Mouse (Mus musculus): ENCODE results near the gene Tomm70a. TPM values are rescaled to one million over a fixed set of nuclear protein-coding genes. Genes with fewer than 3 reads are reported as not detected.
"Not testable (repeated sequence)": the region's sequence is repeated elsewhere in the genome, so short reads cannot be mapped to it uniquely, and the experiment has no call there.

The Tomm70a gene
- total and polyA plus RNA-seq, 2 experiments from 2014 or later: 66.5 to 107 TPM

DNA sequence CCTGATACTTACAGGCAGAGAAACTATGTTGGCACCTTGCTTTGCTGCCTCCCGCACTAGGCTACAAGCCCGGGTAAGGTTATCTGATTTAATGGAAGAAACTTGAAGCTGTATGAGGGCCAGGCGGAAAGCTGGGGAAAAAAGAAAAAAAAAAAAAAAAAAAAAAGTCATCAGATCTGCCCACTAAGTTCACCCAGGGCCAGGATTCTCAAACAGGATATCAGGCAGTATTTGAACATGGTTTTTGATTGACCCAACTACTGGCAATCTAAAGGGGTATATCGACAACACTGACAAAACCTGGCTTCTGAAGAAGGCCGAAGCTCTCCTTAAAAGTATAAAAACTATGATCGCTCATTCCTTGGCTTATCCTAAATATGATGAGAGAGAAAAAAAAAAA is 44.6 kb downstream of the Tomm70a start:
- Histone ChIP-seq H3K4me1 (ENCODE audit: insufficient read depth, low read length) (0 out of 2 replicates have a peak, but pooled peaks cover 5% of the 10 kb centered on the region), H3K9me3 (ENCODE audit: low read length) (no peaks in the 10 kb centered on the region), H3K4me3 (ENCODE audit: low read depth, low read length) (peak overlapping the region; percentile 63; the same call in 1 of the 2 replicates), H3K27ac (ENCODE audit: low read depth, low read length) (0 out of 2 replicates have a peak overlapping the region, but pooled peaks have one; percentile 73), H3K27me3 (ENCODE audit: insufficient read depth, low read length) (no peaks in the 10 kb centered on the region), H3K4me2 (ENCODE audit: low read depth, low read length, poor library complexity, severe bottlenecking) (peak overlapping the region; percentile 80), H3K36me3 (ENCODE audit: insufficient read depth, low read length) (peaks cover 17% of the 10 kb centered on the region; the same call in 1 of the 2 replicates), H3K9ac (replicated peaks; ENCODE audit: low read length, poor library complexity, severe bottlenecking) (no peak overlapping the region)
- no peak for DNase-seq (ENCODE audit: low spot score)
- ATAC-seq (ENCODE audit: low FRiP score): no peak
- WGBS: 90% methylated on average over 6 of the region's 6 CpGs
- TF ChIP-seq CTCF (IDR thresholded peaks at IDR 0.05): no peak

DNA sequence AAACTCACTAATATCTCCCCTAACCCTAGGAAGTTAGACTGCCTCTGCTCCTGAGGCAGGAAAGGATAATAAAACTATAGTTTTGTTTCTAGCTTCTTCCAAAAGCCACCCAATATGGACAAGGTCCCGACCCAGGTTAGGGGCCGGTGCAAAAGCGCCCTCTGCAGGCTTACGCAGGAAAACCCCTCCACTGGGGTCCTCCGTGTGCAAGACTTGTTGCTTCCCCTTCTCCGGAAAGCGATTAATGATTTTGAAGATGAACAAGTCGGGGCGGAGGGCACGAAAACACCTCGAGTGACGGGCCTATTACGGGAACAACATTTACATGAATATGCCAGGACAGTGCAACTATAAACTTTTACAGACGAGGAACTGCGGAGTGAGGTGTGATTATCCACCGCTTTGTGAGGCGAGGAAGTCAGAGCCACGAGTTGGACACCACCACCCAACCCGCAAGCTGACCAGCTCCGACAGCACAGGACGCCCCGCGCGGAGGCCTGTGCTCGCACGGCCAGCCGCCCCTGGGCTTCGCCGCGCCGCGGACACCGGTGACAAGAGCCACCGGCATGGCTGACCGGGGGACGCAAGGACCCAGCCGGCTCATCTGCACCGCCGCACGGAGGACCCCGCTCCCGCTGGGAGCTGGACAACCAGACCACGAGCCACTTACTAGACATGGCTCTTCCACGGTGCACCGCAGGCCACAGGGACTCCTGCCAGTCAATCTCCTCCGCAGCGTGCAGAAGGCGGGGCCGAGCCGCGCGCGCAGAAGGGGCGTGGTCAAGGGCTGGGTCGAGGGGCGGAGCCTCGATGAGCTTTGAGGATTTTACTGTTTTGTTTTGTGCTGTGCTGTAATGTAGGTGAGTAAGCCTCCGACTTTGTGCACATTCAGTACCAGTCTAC is 45.4 kb downstream of the Tomm70a start, which contains the start of gene Nit2:
TSS of gene Nit2 (minus strand) at position 731 of the 903 bp plus-strand sequence.
- peak; percentile 79 for TF ChIP-seq CTCF (IDR thresholded peaks at IDR 0.05)
- 0 out of 2 replicates have a peak, but pooled peaks cover 5% of the 10 kb centered on the region for H3K4me1 ChIP-seq (ENCODE audit: insufficient read depth, low read length)
- peak within 1 kb of the TSS; percentile 80 for H3K4me2 ChIP-seq (ENCODE audit: low read depth, low read length, poor library complexity, severe bottlenecking)
- H3K27ac ChIP-seq (ENCODE audit: low read depth, low read length): peak within 1 kb of the TSS; percentile 73
- peaks cover 20% of the 10 kb centered on the region; the same call in 1 of the 2 replicates for H3K36me3 ChIP-seq (ENCODE audit: insufficient read depth, low read length)
- DNase-seq (ENCODE audit: low spot score) (peak; percentile 91), ATAC-seq (ENCODE audit: low FRiP score) (peak; percentile 98)
- no peaks in the 10 kb centered on the region for H3K9me3 ChIP-seq (ENCODE audit: low read length)
- peak within 1 kb of the TSS; percentile 63 for H3K4me3 ChIP-seq (ENCODE audit: low read depth, low read length)
- peak within 1 kb of the TSS; percentile 73 for H3K9ac ChIP-seq (replicated peaks; ENCODE audit: low read length, poor library complexity, severe bottlenecking)
- under 1% methylated on average over 58 of the region's 58 CpGs for WGBS
- H3K27me3 ChIP-seq (ENCODE audit: insufficient read depth, low read length): no peaks in the 10 kb centered on the region

DNA sequence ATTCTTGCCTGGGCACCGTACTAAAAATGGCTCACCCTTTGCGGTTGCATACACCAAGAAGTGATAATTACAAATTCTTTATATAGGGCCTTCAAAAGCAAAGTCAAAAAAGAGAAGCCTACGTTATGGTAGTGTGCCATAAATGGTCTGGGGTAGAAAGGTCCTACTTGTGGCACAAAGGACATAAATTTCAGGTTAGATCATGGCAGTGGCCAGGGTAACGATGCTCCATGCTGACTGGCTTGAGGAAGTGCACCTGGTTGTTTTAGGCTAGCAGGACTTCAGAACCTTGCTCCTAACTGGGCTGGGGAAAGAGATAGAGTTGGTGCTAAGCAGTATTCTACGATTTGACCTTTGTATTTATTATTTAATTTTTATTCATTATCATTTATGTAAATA is 46.0 kb downstream of the Tomm70a start:
- DNase-seq (ENCODE audit: low spot score) (no peak), ATAC-seq (ENCODE audit: low FRiP score) (peak; percentile 47)
- 0 out of 2 replicates have a peak, but pooled peaks cover 5% of the 10 kb centered on the region for H3K4me1 ChIP-seq (ENCODE audit: insufficient read depth, low read length)
- no peak for TF ChIP-seq CTCF (IDR thresholded peaks at IDR 0.05)
- H3K36me3 ChIP-seq (ENCODE audit: insufficient read depth, low read length): peaks cover 23% of the 10 kb centered on the region; the same call in 1 of the 2 replicates
- 27% methylated on average over 5 of the region's 5 CpGs for WGBS
- no peaks in the 10 kb centered on the region for H3K9me3 ChIP-seq (ENCODE audit: low read length)
- H3K27ac ChIP-seq (ENCODE audit: low read depth, low read length): peak overlapping the region; percentile 73
- peak overlapping the region; percentile 73 for H3K9ac ChIP-seq (replicated peaks; ENCODE audit: low read length, poor library complexity, severe bottlenecking)
- peak overlapping the region; percentile 63 for H3K4me3 ChIP-seq (ENCODE audit: low read depth, low read length)
- no peaks in the 10 kb centered on the region for H3K27me3 ChIP-seq (ENCODE audit: insufficient read depth, low read length)
- H3K4me2 ChIP-seq (ENCODE audit: low read depth, low read length, poor library complexity, severe bottlenecking): peak overlapping the region; percentile 80

DNA sequence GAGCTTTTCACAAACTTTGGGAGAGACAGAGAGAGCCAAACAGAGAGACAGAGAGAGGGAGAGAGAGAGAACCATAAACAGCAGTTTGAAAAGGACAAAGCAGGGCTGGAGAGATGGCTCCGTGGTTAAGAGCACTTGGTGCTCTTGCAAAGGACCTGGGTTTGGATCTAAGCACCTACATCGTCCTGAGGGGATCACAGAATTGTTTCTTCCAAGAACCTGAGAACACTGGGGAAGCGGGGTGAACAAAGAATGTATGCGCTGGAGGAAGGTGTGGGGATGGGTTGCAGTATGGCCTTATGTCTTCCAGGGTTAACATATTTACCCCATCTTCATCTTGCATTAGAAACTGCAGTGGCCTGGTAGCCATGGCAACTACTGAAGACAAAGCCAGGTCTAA is 46.7 kb downstream of the Tomm70a start:
- no peaks in the 10 kb centered on the region for H3K9me3 ChIP-seq (ENCODE audit: low read length)
- 0 out of 2 replicates have a peak, but pooled peaks cover 5% of the 10 kb centered on the region for H3K4me1 ChIP-seq (ENCODE audit: insufficient read depth, low read length)
- ATAC-seq (ENCODE audit: low FRiP score): no peak
- TF ChIP-seq CTCF (IDR thresholded peaks at IDR 0.05): no peak
- no peak overlapping the region for H3K4me2 ChIP-seq (ENCODE audit: low read depth, low read length, poor library complexity, severe bottlenecking)
- H3K9ac ChIP-seq (replicated peaks; ENCODE audit: low read length, poor library complexity, severe bottlenecking): no peak overlapping the region
- H3K27me3 ChIP-seq (ENCODE audit: insufficient read depth, low read length): no peaks in the 10 kb centered on the region
- no peak for DNase-seq (ENCODE audit: low spot score)
- WGBS: 49% methylated on average over 4 of the region's 4 CpGs
- no peak overlapping the region for H3K4me3 ChIP-seq (ENCODE audit: low read depth, low read length)
- H3K27ac ChIP-seq (ENCODE audit: low read depth, low read length): no peak overlapping the region
- H3K36me3 ChIP-seq (ENCODE audit: insufficient read depth, low read length): peaks cover 23% of the 10 kb centered on the region; the same call in 1 of the 2 replicates

DNA sequence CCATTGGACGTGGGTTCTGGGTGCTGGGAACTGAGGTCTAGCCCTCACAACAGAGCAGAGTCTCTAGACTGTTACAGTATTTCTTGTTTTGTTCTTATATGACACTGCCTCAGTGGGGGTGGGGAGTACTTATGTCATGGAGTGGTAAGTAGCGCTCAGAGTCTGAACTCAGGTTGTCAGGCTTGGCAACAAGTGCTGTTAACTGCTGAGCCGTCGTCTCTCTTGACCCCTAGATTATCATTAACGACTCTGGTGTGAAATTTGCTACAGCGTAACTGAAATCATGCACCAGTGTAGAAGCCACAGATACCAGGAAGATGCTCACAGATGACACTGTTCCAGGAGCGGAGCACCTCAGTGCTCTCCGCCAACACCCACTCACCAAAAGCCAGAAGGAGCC is 49.7 kb downstream of the Tomm70a start:
- Histone ChIP-seq H3K27ac (ENCODE audit: low read depth, low read length) (no peak overlapping the region), H3K4me2 (ENCODE audit: low read depth, low read length, poor library complexity, severe bottlenecking) (no peak overlapping the region), H3K9ac (replicated peaks; ENCODE audit: low read length, poor library complexity, severe bottlenecking) (no peak overlapping the region), H3K9me3 (ENCODE audit: low read length) (no peaks in the 10 kb centered on the region), H3K27me3 (ENCODE audit: insufficient read depth, low read length) (no peaks in the 10 kb centered on the region), H3K36me3 (ENCODE audit: insufficient read depth, low read length) (peaks cover 25% of the 10 kb centered on the region; the same call in 1 of the 2 replicates), H3K4me1 (ENCODE audit: insufficient read depth, low read length) (0 out of 2 replicates have a peak, but pooled peaks cover 5% of the 10 kb centered on the region), H3K4me3 (ENCODE audit: low read depth, low read length) (no peak overlapping the region)
- DNase-seq (ENCODE audit: low spot score) (no peak), ATAC-seq (ENCODE audit: low FRiP score) (no peak)
- 94% methylated on average over 8 of the region's 8 CpGs for WGBS
- no peak for TF ChIP-seq CTCF (IDR thresholded peaks at IDR 0.05)

DNA sequence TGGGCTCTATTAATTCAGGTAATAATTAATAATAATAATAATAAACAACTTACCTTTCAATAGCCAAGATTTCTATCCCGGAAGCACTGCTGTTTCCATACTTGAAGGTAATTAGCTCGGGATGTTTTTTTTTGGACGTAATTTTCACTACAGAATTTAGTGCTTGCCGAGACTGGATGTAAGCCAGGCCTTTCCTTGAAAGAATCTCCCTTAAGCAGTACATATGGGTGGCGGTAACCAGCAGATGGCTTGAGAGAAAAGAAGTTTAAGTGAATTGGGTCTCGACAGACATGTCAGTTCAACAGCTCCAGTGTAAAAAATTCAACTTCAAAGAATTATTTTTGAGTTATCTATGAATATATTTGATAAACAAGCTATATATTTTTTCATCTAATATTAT is 50.1 kb downstream of the Tomm70a start:
- no peak overlapping the region for H3K4me2 ChIP-seq (ENCODE audit: low read depth, low read length, poor library complexity, severe bottlenecking)
- H3K9ac ChIP-seq (replicated peaks; ENCODE audit: low read length, poor library complexity, severe bottlenecking): no peak overlapping the region
- H3K27ac ChIP-seq (ENCODE audit: low read depth, low read length): no peak overlapping the region
- TF ChIP-seq CTCF (IDR thresholded peaks at IDR 0.05): no peak
- 94% methylated on average over 6 of the region's 6 CpGs for WGBS
- H3K36me3 ChIP-seq (ENCODE audit: insufficient read depth, low read length): peaks cover 28% of the 10 kb centered on the region; the same call in 1 of the 2 replicates
- 0 out of 2 replicates have a peak, but pooled peaks cover 5% of the 10 kb centered on the region for H3K4me1 ChIP-seq (ENCODE audit: insufficient read depth, low read length)
- no peak for DNase-seq (ENCODE audit: low spot score)
- ATAC-seq (ENCODE audit: low FRiP score): no peak
- no peaks in the 10 kb centered on the region for H3K9me3 ChIP-seq (ENCODE audit: low read length)
- H3K27me3 ChIP-seq (ENCODE audit: insufficient read depth, low read length): no peaks in the 10 kb centered on the region
- H3K4me3 ChIP-seq (ENCODE audit: low read depth, low read length): no peak overlapping the region

DNA sequence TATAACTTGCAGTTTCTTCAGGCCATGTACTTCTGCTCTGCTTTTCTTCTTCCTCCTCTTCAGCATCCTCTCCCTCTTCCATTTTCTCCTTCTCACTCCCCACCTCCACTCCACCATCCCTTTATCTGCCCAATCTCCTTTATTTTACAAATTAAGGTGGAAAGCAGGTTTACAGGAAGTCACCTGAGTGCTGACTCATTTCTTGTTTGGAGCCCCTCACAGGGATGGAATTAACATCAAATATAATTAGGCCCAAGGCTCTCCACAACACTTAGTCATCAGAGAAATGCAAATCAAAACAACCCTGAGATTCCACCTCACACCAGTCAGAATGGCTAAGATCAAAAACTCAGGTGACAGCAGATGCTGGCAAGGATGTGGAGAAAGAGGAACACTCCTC is 53.0 kb downstream of the Tomm70a start:
- peaks cover 30% of the 10 kb centered on the region; the same call in 1 of the 2 replicates for H3K36me3 ChIP-seq (ENCODE audit: insufficient read depth, low read length)
- not testable (repeated sequence) for H3K27ac ChIP-seq (ENCODE audit: low read depth, low read length); H3K9me3 ChIP-seq (ENCODE audit: low read length); ATAC-seq (ENCODE audit: low FRiP score); H3K9ac ChIP-seq (replicated peaks; ENCODE audit: low read length, poor library complexity, severe bottlenecking); H3K27me3 ChIP-seq (ENCODE audit: insufficient read depth, low read length); H3K4me1 ChIP-seq (ENCODE audit: insufficient read depth, low read length); H3K4me3 ChIP-seq (ENCODE audit: low read depth, low read length); DNase-seq (ENCODE audit: low spot score); H3K4me2 ChIP-seq (ENCODE audit: low read depth, low read length, poor library complexity, severe bottlenecking)

All from midbrain, postnatal 0 days (tissue).